Comparison of ENCODE assay signal across 20 mouse cellular contexts in the genomic region with DNA sequence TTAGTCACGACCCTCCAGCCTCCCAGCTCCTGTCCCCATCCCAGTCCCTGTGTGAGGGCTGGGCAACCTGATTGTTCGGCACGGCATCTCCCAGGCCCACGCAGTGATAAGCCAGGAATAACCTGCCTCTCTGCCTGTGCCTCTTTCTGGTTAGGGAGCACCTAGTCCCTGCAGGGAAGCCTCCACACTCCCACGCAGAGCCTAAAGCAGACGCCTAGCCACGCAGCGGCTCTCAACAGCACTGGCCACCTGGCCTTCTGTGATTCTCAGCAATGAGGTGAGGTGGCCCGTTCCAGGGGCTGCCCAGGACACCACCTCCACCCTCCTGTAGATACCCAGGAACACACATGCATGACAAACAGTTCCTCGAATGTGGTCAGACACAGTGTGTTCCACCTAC. TPM values are rescaled to one million over a fixed set of nuclear protein-coding genes. Genes with fewer than 3 reads are reported as not detected.
"Had no signal": no experiment of that assay in that cellular context is flagged by ENCODE, and none has a peak within 500 bp of the region (broad histone marks: within the 10 kb centered on the region; RNA-seq: fewer than 3 reads in every experiment).

No protein-coding gene starts in this region.

- H3K9me3 ChIP-seq: limb, embryonic 12.5 days; liver, embryonic 13.5 days; lung, embryonic 15.5 days; megakaryocyte, embryonic 14.5 days; midbrain, embryonic 15.5 days; neural tube, embryonic 12.5 days; stomach, embryonic 15.5 days had no signal

- H3K4me3 ChIP-seq: limb, embryonic 12.5 days; liver, embryonic 13.5 days; lung, embryonic 15.5 days; midbrain, embryonic 15.5 days; neural tube, embryonic 12.5 days; stomach, embryonic 15.5 days had no signal

- H3K9ac ChIP-seq: limb, embryonic 12.5 days; liver, embryonic 13.5 days; liver, postnatal 0 days; lung, embryonic 15.5 days; midbrain, embryonic 15.5 days; neural tube, embryonic 12.5 days; stomach, embryonic 15.5 days had no signal

- H3K27me3 ChIP-seq: limb, embryonic 12.5 days; liver, embryonic 13.5 days; lung, embryonic 15.5 days; megakaryocyte, embryonic 14.5 days; midbrain, embryonic 15.5 days; neural tube, embryonic 12.5 days; stomach, embryonic 15.5 days had no signal

- H3K27ac ChIP-seq: kidney, postnatal 0 days; limb, embryonic 12.5 days; liver, embryonic 13.5 days; lung, embryonic 15.5 days; macrophage; midbrain, embryonic 15.5 days; neural tube, embryonic 12.5 days; stomach, embryonic 15.5 days had no signal

- ATAC-seq: liver, postnatal 0 days; midbrain, embryonic 15.5 days had no signal

- DNase-seq: kidney, adult 11 months; kidney, adult 9 months; kidney, postnatal 36 days; liver; liver, embryonic 13.5 days; liver, postnatal 0 days; lung, postnatal 14 days; thymus, adult 2 months; thymus, postnatal 25 days had no signal

- H3K4me2 ChIP-seq: limb, embryonic 12.5 days; liver, embryonic 13.5 days; lung, embryonic 15.5 days; midbrain, embryonic 11.5 days; midbrain, embryonic 15.5 days; neural tube, embryonic 12.5 days; stomach, embryonic 15.5 days had no signal

RNA-seq across cellular contexts. Expression of gene Gm49322, which starts 44.6 kb away (rescaled TPM):
- polyA plus RNA-seq: macrophage had no signal

RNA-seq across cellular contexts. Expression of gene Adat3, which starts 47.7 kb away (rescaled TPM):
- total RNA-seq: monocyte, adult 5-6 weeks; neutrophil, adult 5-6 weeks had no signal
